Mouse (Mus musculus) lung, adult 18-20 months (tissue): ENCODE measurements around the gene Gm10722.
"Not testable (repeated sequence)": the region's sequence is repeated elsewhere in the genome, so short reads cannot be mapped to it uniquely, and the experiment has no call there.

Experiments used
- DNase-seq, 2 experiments: peaks; one replicate each; pipeline ENCODE4 v3.0.0; 2022; ENCODE audit warnings: mixed read lengths in 2 of 2

Gm10722 gene

DNA sequence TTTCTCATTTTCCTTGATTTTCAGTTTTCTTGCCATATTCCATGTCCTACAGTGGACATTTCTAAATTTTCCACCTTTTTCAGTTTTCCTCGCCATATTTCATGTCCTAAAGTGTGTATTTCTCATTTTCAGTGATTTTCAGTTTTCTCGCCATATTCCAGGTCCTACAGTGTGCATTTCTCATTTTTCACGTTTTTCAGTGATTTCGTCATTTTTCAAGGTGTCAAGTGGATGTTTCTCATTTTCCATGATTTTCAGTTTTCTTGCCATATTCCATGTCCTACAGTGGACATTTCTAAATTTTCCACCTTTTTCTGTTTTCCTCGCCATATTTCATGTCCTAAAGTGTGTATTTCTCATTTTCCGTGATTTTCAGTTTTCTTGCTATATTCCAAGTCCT is 24.9 kb downstream of the Gm10722 start:
- DNase-seq: peak; percentile 36 to 46

GRCm38 (mm10) chr9:3026136-3026535 is 25.4 kb downstream of the Gm10722 start:
- DNase-seq: not testable (repeated sequence)

DNA sequence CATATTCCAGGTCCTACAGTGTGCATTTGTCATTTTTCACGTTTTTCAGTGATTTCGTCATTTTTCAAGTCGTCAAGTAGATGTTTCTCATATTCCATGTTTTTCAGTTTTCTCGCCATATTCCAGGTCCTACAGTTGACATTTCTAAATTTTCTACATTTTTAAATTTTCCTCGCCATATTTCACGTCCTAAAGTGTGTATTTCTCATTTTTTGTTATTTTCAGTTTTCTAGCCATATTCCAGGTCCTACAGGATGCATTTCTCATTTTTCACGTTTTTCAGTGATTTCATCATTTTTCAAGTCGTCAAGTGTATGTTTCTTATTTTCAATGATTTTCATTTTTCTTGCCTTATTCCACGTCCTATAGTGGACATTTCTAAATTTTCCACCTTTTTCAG is 26.0 kb downstream of the Gm10722 start:
- DNase-seq: not testable (repeated sequence)

- DNase-seq: not testable (repeated sequence)
Observed at GRCm38 (mm10) chr9:3027200-3027599, 26.5 kb downstream of the Gm10722 start.

DNA sequence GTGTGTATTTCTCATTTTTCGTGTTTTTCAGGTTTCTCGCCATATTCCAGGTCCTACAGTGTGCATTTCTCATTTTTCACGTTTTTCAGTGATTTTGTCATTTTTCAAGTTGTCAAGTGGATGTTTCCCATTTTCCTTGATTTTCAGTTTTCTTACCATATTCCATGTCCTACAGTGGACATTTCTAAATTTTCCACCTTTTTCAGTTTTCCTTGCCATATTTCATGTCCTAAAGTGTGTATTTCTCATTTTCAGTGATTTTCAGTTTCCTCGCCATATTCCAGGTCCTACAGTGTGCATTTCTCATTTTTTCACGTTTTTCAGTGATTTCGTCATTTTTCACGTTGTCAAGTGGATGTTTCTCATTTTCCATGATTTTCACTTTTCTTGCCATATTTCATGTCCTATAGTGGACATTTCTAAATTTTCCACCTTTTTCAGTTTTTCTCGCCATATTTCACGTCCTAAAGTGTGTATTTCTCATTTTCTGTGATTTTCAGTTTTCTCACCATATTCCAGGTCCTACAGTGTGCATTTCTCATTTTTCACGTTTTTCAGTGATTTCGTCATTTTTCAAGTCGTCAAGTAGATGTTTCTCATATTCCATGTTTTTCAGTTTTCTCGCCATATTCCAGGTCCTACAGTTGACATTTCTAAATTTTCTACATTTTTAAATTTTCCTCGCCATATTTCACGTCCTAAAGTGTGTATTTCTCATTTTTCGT is 28.7 kb downstream of the Gm10722 start:
- peak in 1 of 2 experiments; percentile 5 for DNase-seq

DNA sequence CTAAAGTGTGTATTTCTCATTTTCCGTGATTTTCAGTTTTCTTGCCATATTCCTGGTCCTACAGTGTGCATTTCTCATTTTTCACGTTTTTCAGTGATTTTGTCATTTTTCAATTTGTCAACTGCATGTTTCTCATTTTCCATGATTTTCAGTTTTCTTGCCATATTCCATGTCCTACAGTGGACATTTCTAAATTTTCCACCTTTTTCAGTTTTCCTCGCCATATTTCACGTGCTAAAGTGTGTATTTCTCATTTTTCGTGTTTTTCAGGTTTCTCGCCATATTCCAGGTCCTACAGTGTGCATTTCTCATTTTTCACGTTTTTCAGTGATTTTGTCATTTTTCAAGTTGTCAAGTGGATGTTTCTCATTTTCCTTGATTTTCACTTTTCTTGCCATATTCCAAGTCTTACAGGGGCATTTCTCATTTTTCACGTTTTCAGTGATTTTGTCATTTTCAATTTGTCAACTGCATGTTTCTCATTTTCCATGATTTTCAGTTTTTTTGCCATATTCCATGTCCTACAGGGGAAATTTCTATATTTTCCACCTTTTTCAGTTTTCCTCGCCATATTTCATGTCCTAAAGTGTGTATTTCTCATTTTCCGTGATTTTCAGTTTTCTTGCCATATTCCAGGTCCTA is 30.1 kb downstream of the Gm10722 start:
- not testable (repeated sequence) for DNase-seq

GRCm38 (mm10) chr9:3034299-3034698 is 33.6 kb downstream of the Gm10722 start, which contains the start of gene Gm17535:
Gene Gm17535 (plus strand): TSS chr9:3034599.
- not testable (repeated sequence) for DNase-seq

DNA sequence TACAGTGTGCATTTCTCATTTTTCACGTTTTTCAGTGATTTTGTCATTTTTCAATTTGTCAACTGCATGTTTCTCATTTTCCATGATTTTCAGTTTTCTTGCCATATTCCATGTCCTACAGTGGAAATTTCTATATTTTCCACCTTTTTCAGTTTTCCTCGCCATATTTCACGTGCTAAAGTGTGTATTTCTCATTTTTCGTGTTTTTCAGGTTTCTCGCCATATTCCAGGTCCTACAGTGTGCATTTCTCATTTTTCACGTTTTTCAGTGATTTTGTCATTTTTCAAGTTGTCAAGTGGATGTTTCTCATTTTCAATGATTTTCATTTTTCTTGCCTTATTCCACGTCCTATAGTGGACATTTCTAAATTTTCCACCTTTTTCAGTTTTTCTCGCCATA is 35.9 kb downstream of the Gm10722 start, which contains the start of gene Gm10715:
Gene Gm10715, plus strand, starts transcription at position 301 of the 400 bp plus-strand sequence.
- DNase-seq: not testable (repeated sequence)

DNA sequence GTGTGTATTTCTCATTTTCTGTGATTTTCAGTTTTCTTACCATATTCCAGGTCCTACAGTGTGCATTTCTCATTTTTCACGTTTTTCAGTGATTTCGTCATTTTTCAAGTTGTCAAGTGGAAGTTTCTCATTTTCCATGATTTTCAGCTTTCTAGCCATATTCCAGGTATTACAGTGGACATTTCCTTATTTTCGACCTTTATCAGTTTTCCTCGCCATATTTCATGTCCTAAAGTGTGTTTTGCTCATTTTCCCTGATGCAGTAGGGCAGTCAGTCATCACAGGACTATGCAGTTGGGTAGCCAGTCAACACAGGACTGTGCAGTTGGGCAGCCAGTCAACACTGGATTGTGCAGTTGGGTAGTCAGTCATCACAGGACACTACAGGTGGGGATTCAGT is 37.4 kb downstream of the Gm10722 start:
- not testable (repeated sequence) for DNase-seq
